Mouse (Mus musculus): ENCODE measurements at regions not wholly inside any gene's neighbourhood (a gene's known extent, or its start where the extent isn't known, plus 50 kb on each side); places are given as distances from the start of the nearest gene placed in this dataset.

DNA sequence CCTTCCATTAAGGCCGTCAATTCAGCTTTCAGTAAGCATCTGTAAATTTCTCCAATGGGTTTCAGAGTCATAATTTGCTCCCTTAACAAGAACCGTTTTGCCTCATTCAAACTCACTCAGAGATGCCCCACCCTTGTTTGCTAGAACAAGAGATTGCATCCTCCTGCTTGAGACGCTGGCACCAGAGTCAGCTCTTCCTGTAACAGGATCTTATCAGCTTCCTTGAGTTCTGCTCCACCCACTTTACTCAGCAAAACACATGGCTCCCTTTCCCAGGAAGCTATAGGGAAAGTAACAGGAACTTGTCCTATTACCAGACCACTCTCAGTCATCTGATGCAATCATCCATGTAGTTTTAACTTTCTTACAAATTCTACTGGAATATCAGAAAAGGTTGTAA, 52.7 kb upstream of the Wscd1 start:
- H3K27ac ChIP-seq, result no peak overlapping the region
- no peaks in the 10 kb centered on the region for H3K27me3 ChIP-seq
- no peaks in the 10 kb centered on the region for H3K9me3 ChIP-seq
- no peak overlapping the region for H3K4me2 ChIP-seq (replicated peaks)
- WGBS, result 42% methylated on average over 3 of the region's 3 CpGs
- ATAC-seq (ENCODE audit: insufficient number of reproducible peaks, insufficient read depth, low FRiP score, low TSS enrichment), result no peak
- no peak overlapping the region for H3K4me3 ChIP-seq
- no peaks in the 10 kb centered on the region for H3K36me3 ChIP-seq
- H3K4me1 ChIP-seq, result no peaks in the 10 kb centered on the region
- no peak overlapping the region for H3K9ac ChIP-seq

DNA sequence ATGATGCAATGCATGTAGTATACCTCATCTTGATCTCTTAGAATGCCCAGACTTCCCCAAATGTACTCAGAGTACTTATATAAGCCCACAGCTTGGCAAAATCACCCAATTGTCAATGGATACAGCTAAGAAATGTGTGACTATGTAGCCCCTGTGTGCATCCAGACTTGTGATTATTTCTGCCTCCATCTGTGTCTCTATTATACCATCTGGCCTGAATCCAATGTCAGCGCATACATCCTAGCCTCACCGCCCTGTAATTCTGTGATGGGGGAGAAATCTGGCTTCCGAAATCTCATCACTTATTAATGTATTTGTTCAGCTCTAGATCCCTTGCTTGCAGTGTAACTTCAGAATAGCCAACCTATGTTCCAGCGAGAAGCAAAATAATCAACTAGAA, 50.9 kb upstream of the Wscd1 start:
- no peak overlapping the region for H3K9ac ChIP-seq
- ATAC-seq (ENCODE audit: insufficient number of reproducible peaks, insufficient read depth, low FRiP score, low TSS enrichment), result no peak
- 93% methylated on average over 4 of the region's 4 CpGs for WGBS
- H3K27me3 ChIP-seq, result no peaks in the 10 kb centered on the region
- H3K9me3 ChIP-seq, result no peaks in the 10 kb centered on the region
- no peak overlapping the region for H3K4me3 ChIP-seq
- H3K36me3 ChIP-seq, result no peaks in the 10 kb centered on the region
- H3K27ac ChIP-seq, result no peak overlapping the region
- H3K4me1 ChIP-seq, result no peaks in the 10 kb centered on the region
- no peak overlapping the region for H3K4me2 ChIP-seq (replicated peaks)

Data from embryonic facial prominence, embryonic 12.5 days (tissue).